Mouse (Mus musculus) erythroblast, embryonic 14.5 days (primary cell): ENCODE data around the gene Apba1.

Experiments used
- GATA1 ChIP-seq: IDR thresholded peaks from 2 replicates; pipeline ENCODE4 v1.6.1; 2012; ENCODE audit warnings: low read length, inconsistent platforms, mixed read lengths
- TAL1 ChIP-seq: IDR thresholded peaks from 3 replicates; pipeline ENCODE4 v1.6.1; 2012; ENCODE audit warnings: low read length, inconsistent platforms, mixed read lengths

DNA sequence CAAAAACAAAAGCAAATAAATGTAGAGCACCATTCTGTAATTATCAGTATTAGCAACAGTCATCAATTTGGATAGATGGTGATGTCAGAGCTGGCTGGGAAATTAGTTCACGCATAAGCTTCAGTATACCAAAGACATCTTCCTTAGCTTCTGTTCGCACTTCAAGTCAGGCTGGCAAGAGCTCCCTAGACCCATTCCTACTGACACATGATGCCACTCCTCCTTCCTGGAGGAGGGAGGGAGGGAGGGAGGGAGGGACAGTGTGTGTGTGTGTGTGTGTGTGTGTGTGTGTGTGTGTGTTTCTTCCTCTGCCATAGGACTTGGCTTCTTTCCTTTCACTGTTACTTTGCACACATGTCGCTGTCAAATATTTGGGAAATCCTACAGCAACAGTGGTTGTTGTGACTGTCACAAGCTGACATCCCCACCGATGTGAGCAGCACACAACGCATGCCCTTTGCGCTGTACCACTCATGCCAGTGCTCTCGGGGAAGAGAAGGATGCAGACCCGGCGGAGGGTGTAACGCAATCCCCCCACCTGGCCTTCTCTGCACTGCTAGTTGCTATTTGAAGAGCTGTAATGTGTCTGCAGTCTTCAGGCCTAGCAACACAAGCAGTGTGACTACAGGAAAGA is 237.2 kb downstream of the Apba1 start:
- TF ChIP-seq GATA1 = no peak
- TF ChIP-seq TAL1 = no peak
